Mouse (Mus musculus) ovary, postnatal 14 days (tissue): ENCODE results near the gene Pid1.

Source experiments
- DNase-seq: peaks from one replicate; pipeline ENCODE4 v3.0.0; 2022; ENCODE audit warnings: low spot score

Pid1 gene

DNA sequence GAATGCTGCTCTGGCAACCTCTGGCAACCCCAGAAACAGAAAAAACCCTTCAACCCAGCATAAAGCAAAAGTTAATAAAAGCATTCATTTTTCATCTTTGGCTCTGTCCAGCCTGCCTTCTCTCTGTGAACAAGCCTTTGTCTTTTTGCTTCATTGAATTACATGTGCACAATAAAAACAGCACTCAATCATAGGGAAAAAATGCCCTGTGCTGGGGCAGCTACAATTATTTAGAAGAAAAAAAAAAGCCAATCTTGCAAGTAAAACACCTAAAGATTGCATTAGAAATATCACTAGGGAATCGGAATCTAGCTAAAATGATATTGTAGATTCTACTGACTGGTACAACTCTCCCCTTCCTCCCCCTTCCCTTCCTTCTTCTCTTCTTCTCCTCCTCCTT, 307.7 kb downstream of the Pid1 start:
- no peak for DNase-seq

DNA sequence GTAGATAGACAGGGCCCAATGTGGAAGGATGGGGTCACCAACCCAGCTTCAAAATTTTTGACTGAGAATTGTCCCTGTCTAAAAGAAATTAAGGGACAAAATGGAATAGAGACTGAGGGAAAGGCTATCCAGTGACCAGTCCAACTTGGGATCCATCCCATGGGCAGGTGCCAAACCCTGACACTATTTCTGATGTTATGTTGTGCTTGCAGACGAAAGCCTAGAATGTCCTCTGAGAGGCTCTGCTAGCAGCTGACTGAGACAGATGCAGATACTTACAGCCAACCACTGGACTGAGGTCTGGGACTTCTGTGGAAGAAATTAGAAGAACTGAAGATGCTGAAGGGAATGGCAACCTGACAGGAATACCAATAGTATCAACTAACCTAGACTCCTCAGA, 338.2 kb downstream of the Pid1 start:
- no peak for DNase-seq

DNA sequence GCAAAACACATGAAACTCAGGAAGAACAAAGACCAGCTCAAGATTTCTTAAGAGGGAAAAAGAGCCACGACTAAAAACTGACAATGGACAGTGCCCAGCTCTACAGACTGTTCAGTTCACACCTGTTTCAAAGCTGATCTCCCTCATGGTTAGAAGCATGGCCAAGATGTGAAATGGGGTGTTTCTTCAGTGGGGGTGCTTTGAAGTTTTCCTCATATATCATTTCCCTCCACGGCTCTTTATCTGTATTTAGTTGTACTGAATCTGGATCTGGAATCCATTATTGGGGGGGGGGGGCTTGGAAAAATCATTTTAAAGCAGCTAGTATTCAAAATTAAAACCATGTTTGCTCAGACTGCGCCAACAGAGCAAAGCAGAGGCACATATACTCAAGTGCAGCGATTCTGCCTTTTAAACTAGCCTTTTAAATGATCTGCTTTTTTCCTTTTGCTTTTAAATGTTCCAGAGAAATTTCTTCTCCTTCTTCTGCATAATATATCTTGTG, 351.1 kb downstream of the Pid1 start:
- no peak for DNase-seq

DNA sequence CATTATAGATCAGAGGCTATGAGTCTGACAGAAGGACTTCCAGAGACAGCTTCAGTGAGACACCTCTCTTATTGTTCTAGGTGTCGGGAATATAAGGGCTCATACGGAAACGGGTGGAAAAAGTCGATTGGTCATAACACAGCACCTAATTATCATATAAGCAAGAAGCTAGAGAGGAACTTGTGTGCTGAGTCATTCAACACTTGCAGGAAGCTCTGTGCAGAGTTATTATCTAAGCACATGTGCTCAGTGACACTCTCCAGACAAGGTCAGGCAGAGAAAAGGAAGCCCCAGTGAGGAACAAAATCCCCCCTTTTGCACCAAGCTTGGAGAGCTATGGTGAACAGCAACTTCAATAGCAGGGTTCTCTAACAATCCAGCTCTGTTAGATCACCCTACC, 361.4 kb downstream of the Pid1 start:
- no peak for DNase-seq
